Mouse (Mus musculus) testis, postnatal 10 days (tissue): Measurements from ENCODE around the gene Cst13.
A peak's percentile ranks its signal among the peaks of the same experiment; 100 is the strongest.
"Not testable (repeated sequence)": the region's sequence is repeated elsewhere in the genome, so short reads cannot be mapped to it uniquely, and the experiment has no call there.

Source experiments
- DNase-seq: peaks from one replicate; pipeline ENCODE4 v3.0.0; 2021; ENCODE audit warnings: low spot score

Gene Cst13

GRCm38 (mm10) chr2:148819909-148820308 lies at the start of gene Cst13:
Gene Cst13 (plus strand): TSS chr2:148820081.
- no peak for DNase-seq

- DNase-seq: not testable (repeated sequence)
Measured at GRCm38 (mm10) chr2:148771397-148771796, 48.5 kb upstream of the Cst13 start, which contains the start of gene Cst11. Gene Cst11 (minus strand): TSS chr2:148771497.

- no peak for DNase-seq
Measured at GRCm38 (mm10) chr2:148781709-148782108, 38.2 kb upstream of the Cst13 start, which contains the start of gene 8030411F24Rik. Gene 8030411F24Rik (plus strand): TSS chr2:148782009.

- DNase-seq: peak; percentile 65
Measured at GRCm38 (mm10) chr2:148789142-148789541, 30.7 kb upstream of the Cst13 start, which contains the start of gene Cst12. Gene Cst12 (plus strand): TSS chr2:148789361.

GRCm38 (mm10) chr2:148798485-148798884 lies 21.4 kb upstream of the Cst13 start, which contains the start of gene Cst8:
Gene Cst8 (plus strand): TSS chr2:148798785.
- DNase-seq: no peak

- no peak for DNase-seq
Measured at GRCm38 (mm10) chr2:148801491-148801921, 18.4 kb upstream of the Cst13 start.

- DNase-seq: no peak
Measured at GRCm38 (mm10) chr2:148806696-148807095, 13.2 kb upstream of the Cst13 start.

GRCm38 (mm10) chr2:148825986-148826385 lies 6.1 kb downstream of the Cst13 start:
- DNase-seq: no peak

GRCm38 (mm10) chr2:148834912-148835311 lies 15.0 kb downstream of the Cst13 start, which contains the start of gene Cst9:
Gene Cst9 (plus strand): TSS chr2:148835147.
- DNase-seq: peak; percentile 65

GRCm38 (mm10) chr2:148838075-148838777 lies 18.3 kb downstream of the Cst13 start:
- no peak for DNase-seq

GRCm38 (mm10) chr2:148839224-148839623 lies 19.3 kb downstream of the Cst13 start:
- DNase-seq: no peak

GRCm38 (mm10) chr2:148851116-148851906 lies 31.4 kb downstream of the Cst13 start:
- DNase-seq: peak; percentile 83

GRCm38 (mm10) chr2:148856630-148857400 lies 36.9 kb downstream of the Cst13 start:
- no peak for DNase-seq

- no peak for DNase-seq
Measured at GRCm38 (mm10) chr2:148857506-148857905, 37.6 kb downstream of the Cst13 start.

GRCm38 (mm10) chr2:148860993-148861392 lies 41.1 kb downstream of the Cst13 start:
- DNase-seq: no peak

- DNase-seq: no peak
Measured at GRCm38 (mm10) chr2:148861693-148862092, 41.8 kb downstream of the Cst13 start.

- DNase-seq: no peak
Measured at GRCm38 (mm10) chr2:148864966-148865365, 45.1 kb downstream of the Cst13 start, which contains the start of gene 9230104L09Rik. Gene 9230104L09Rik (minus strand): TSS chr2:148865038.

- DNase-seq: no peak
Measured at GRCm38 (mm10) chr2:148868959-148869358, 49.1 kb downstream of the Cst13 start.

- no peak for DNase-seq
Measured at GRCm38 (mm10) chr2:148870526-148870925, 50.6 kb downstream of the Cst13 start.

GRCm38 (mm10) chr2:148872860-148873259 lies 53.0 kb downstream of the Cst13 start:
- DNase-seq: no peak

- DNase-seq: no peak
Measured at GRCm38 (mm10) chr2:148874224-148874616, 54.3 kb downstream of the Cst13 start.
